Mouse (Mus musculus): Measurements from ENCODE around the gene Hspb1.

The Hspb1 gene

GRCm38 (mm10) chr5:135869661-135870423 is 17.9 kb upstream of the Hspb1 start:
- Histone ChIP-seq H3K36me3 (ENCODE audit: control insufficient read depth, insufficient read depth, low read length, poor library complexity, severe bottlenecking) (no peaks in the 10 kb centered on the region), H3K27me3 (ENCODE audit: control insufficient read depth, insufficient read depth, low read length, poor library complexity, severe bottlenecking) (0 out of 2 replicates have a peak, but pooled peaks cover 2% of the 10 kb centered on the region)
- no peak for DNase-seq (ENCODE audit: low read depth, low spot score)

DNA sequence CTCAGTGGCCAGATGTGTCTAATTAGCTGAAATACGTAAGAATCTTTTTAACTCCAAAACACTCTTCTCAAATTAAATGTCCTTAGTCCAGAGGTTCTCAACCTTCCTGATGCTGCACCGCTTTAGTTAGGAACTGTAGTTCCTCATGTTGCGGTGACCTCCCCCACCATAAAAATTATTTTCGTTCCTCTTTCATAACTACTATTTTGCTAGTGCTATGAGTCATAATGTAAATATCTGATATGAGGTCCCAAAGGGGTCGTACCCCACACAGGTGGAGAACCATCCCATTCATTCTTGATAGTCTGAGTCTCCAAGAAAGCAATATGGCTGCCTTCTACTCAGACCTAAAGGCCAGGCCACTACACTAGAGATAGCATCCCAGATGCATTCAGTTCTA is 17.2 kb upstream of the Hspb1 start:
- Histone ChIP-seq H3K27me3 (ENCODE audit: control insufficient read depth, insufficient read depth, low read length, poor library complexity, severe bottlenecking) (0 out of 2 replicates have a peak, but pooled peaks cover 2% of the 10 kb centered on the region), H3K36me3 (ENCODE audit: control insufficient read depth, insufficient read depth, low read length, poor library complexity, severe bottlenecking) (no peaks in the 10 kb centered on the region)
- no peak for DNase-seq (ENCODE audit: low read depth, low spot score)

- 0 out of 2 replicates have a peak, but pooled peaks cover 2% of the 10 kb centered on the region for H3K27me3 ChIP-seq (ENCODE audit: control insufficient read depth, insufficient read depth, low read length, poor library complexity, severe bottlenecking)
- no peak for DNase-seq (ENCODE audit: low read depth, low spot score)
Observed at GRCm38 (mm10) chr5:135872996-135873395, 14.7 kb upstream of the Hspb1 start.

DNA sequence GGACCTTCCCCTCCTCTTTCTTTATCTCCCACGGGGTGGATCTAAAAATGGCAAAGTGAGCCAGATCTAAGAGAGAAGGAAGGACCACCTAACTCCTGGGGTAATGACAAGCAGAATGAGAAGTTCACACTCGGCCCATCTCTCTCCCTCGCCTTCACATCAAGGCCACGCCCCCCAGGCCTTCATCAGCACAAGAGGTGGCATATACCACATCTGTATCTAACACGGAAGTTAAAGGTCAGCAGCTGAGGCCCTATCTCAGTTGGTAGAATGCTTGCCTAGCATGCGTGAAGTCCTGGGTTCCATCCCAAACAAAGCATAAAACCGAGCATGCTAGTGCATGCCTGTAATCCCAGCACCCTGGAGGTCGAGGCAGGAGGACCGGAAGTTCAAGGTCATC is 14.0 kb upstream of the Hspb1 start:
- 0 out of 2 replicates have a peak, but pooled peaks cover 2% of the 10 kb centered on the region for H3K27me3 ChIP-seq (ENCODE audit: control insufficient read depth, insufficient read depth, low read length, poor library complexity, severe bottlenecking)
- DNase-seq (ENCODE audit: low read depth, low spot score) = no peak
- no peaks in the 10 kb centered on the region for H3K36me3 ChIP-seq (ENCODE audit: control insufficient read depth, insufficient read depth, low read length, poor library complexity, severe bottlenecking)

More at GRCm38 (mm10) chr5:135872996-135873395, 14.7 kb upstream of the Hspb1 start:
- no peaks in the 10 kb centered on the region for H3K36me3 ChIP-seq (ENCODE audit: control insufficient read depth, insufficient read depth, low read length, poor library complexity, severe bottlenecking)

GRCm38 (mm10) chr5:135877180-135877579 is 10.5 kb upstream of the Hspb1 start:
- peak; percentile 70 for DNase-seq (ENCODE audit: low read depth, low spot score)
- 0 out of 2 replicates have a peak, but pooled peaks cover 2% of the 10 kb centered on the region for H3K27me3 ChIP-seq (ENCODE audit: control insufficient read depth, insufficient read depth, low read length, poor library complexity, severe bottlenecking)

DNA sequence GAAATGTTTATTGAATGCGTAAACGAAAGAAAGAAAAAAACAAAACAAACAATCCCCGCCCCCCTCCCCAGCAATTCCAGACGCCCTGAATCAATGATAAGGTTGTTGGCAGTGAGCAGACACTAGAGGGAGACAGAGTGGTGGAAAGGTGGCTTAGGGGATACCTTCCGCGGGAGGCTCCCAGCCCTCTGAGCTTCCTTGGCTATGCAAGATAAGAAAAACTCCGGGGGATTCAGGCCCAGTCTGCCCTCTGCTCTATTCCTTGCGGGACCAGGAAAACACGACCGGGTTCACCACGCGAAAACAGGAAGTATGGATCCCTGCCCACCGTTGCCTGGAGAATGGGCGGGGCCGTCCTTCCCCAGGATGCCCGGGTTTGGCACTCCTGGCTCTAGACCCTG is 9.9 kb upstream of the Hspb1 start:
- Histone ChIP-seq H3K27me3 (ENCODE audit: control insufficient read depth, insufficient read depth, low read length, poor library complexity, severe bottlenecking) (no peaks in the 10 kb centered on the region), H3K36me3 (ENCODE audit: control insufficient read depth, insufficient read depth, low read length, poor library complexity, severe bottlenecking) (no peaks in the 10 kb centered on the region)
- DNase-seq (ENCODE audit: low read depth, low spot score) = peak; percentile 48

More at GRCm38 (mm10) chr5:135877180-135877579, 10.5 kb upstream of the Hspb1 start:
- H3K36me3 ChIP-seq (ENCODE audit: control insufficient read depth, insufficient read depth, low read length, poor library complexity, severe bottlenecking) = no peaks in the 10 kb centered on the region

GRCm38 (mm10) chr5:135879449-135880158 is 8.1 kb upstream of the Hspb1 start:
- DNase-seq (ENCODE audit: low read depth, low spot score) = no peak
- Histone ChIP-seq H3K27me3 (ENCODE audit: control insufficient read depth, insufficient read depth, low read length, poor library complexity, severe bottlenecking) (no peaks in the 10 kb centered on the region), H3K36me3 (ENCODE audit: control insufficient read depth, insufficient read depth, low read length, poor library complexity, severe bottlenecking) (no peaks in the 10 kb centered on the region)

GRCm38 (mm10) chr5:135884641-135885040 is 3.1 kb upstream of the Hspb1 start:
- DNase-seq (ENCODE audit: low read depth, low spot score) = no peak
- Histone ChIP-seq H3K27me3 (ENCODE audit: control insufficient read depth, insufficient read depth, low read length, poor library complexity, severe bottlenecking) (no peaks in the 10 kb centered on the region; the same call in 1 of the 2 replicates), H3K36me3 (ENCODE audit: control insufficient read depth, insufficient read depth, low read length, poor library complexity, severe bottlenecking) (no peaks in the 10 kb centered on the region)

DNA sequence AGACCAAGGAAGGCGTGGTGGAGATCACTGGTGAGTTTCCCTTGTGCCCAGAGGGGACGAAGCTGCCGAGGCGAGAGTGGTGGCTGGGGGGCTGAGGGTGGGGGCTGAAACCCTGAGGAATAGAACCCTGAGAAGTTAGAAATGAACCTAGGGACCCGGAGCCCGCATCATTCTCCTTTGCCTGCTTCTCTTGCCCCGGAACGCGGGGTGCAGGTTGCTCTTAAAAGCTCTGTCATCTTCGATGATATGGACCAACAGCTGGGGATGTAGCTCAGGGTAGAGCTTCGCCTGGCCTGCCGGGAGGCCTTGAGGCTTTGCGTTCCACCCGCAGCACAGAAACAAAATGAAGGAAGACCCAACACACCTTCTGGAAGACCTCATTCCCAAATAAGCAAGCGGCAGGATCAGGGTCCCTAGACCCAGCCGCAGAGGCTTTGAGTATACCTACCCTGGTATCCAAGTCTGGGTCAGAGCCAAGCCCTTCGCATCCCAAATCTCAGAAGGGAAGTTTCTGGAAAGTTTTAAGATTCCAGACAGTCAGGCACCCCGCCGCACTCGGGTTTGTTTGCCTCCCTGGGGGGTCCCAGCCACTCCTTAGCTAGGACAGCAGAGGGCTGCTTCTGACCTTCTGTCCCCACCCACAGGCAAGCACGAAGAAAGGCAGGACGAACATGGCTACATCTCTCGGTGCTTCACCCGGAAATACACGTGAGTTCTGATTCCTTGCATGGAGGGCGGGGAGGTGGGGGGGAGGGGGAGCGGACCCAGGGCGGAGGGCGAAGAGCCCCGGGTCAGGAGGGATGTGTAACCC is 891 bp downstream of the Hspb1 start:
- no peaks in the 10 kb centered on the region for H3K36me3 ChIP-seq (ENCODE audit: control insufficient read depth, insufficient read depth, low read length, poor library complexity, severe bottlenecking)
- no peak for DNase-seq (ENCODE audit: low read depth, low spot score)

GRCm38 (mm10) chr5:135890323-135890722 is 2.6 kb downstream of the Hspb1 start:
- H3K27me3 ChIP-seq (ENCODE audit: control insufficient read depth, insufficient read depth, low read length, poor library complexity, severe bottlenecking) = no peaks in the 10 kb centered on the region; the same call in 1 of the 2 replicates
- no peaks in the 10 kb centered on the region for H3K36me3 ChIP-seq (ENCODE audit: control insufficient read depth, insufficient read depth, low read length, poor library complexity, severe bottlenecking)
- no peak for DNase-seq (ENCODE audit: low read depth, low spot score)

More for the DNA sequence above, 891 bp downstream of the Hspb1 start:
- H3K27me3 ChIP-seq (ENCODE audit: control insufficient read depth, insufficient read depth, low read length, poor library complexity, severe bottlenecking) = no peaks in the 10 kb centered on the region; the same call in 1 of the 2 replicates

GRCm38 (mm10) chr5:135890920-135891319 is 3.2 kb downstream of the Hspb1 start:
- Histone ChIP-seq H3K27me3 (ENCODE audit: control insufficient read depth, insufficient read depth, low read length, poor library complexity, severe bottlenecking) (no peaks in the 10 kb centered on the region; the same call in 1 of the 2 replicates), H3K36me3 (ENCODE audit: control insufficient read depth, insufficient read depth, low read length, poor library complexity, severe bottlenecking) (no peaks in the 10 kb centered on the region)
- no peak for DNase-seq (ENCODE audit: low read depth, low spot score)

DNA sequence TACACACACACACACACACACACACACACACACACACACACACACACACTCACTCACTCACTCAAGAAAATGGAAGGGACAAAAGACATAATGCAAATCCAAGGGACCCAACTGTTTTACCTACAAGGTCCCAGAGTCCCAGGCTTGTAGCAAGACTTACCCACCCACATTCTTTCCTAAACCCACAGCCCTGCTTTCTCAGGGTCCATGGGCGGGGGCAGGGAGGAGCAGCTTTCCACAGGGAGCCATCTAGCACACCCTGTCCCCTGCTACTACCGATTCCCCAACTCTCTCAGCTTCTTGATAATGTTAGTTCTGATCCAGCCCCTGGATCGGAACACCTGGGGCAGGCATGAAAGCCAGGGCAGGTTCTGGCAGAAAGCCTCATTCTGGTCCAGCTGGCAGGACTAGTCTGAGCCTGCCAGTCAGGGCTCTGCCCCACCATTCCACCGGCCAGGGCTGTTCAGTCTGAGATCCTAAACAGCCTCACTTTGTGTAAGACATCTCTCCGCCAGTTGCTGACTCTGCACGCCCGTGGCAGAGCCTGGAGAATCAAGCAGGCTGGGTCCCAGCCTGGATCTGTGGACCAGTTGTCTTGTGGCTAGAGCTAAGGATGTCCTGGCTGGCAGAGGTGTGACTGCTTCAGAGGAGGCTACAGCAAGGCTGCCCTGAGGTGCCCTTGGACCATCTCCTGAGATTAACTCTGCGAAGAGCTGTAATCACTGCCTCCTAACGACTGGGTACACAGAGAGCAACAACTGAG is 5.1 kb downstream of the Hspb1 start:
- Histone ChIP-seq H3K27me3 (ENCODE audit: control insufficient read depth, insufficient read depth, low read length, poor library complexity, severe bottlenecking) (no peaks in the 10 kb centered on the region; the same call in 1 of the 2 replicates), H3K36me3 (ENCODE audit: control insufficient read depth, insufficient read depth, low read length, poor library complexity, severe bottlenecking) (no peaks in the 10 kb centered on the region)
- no peak for DNase-seq (ENCODE audit: low read depth, low spot score)

- H3K36me3 ChIP-seq (ENCODE audit: control insufficient read depth, insufficient read depth, low read length, poor library complexity, severe bottlenecking) = no peaks in the 10 kb centered on the region
- no peak for DNase-seq (ENCODE audit: low read depth, low spot score)
- H3K27me3 ChIP-seq (ENCODE audit: control insufficient read depth, insufficient read depth, low read length, poor library complexity, severe bottlenecking) = no peaks in the 10 kb centered on the region
Observed at GRCm38 (mm10) chr5:135894958-135895357, 7.2 kb downstream of the Hspb1 start.

DNA sequence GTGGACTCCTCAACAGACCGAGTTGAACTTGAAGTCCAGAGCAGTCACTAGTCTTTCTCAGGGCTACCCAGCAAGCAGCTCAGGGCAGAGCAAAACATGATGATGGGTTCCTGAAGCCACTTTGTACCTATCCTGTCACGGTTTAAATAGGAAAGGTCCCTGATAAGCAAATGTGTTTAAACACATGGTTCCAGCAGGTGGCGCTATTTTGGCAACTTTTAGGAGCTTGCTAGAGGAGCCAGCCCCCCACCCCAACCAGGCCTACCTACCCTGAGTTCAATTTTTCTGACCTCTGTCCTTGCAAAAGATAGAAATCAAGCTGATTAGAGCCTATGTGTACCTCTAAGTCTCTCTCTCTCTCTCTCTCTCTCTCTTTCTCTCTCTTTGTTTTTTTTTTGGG is 10.3 kb downstream of the Hspb1 start:
- H3K36me3 ChIP-seq (ENCODE audit: control insufficient read depth, insufficient read depth, low read length, poor library complexity, severe bottlenecking) = no peaks in the 10 kb centered on the region
- peak; percentile 78 for DNase-seq (ENCODE audit: low read depth, low spot score)
- H3K27me3 ChIP-seq (ENCODE audit: control insufficient read depth, insufficient read depth, low read length, poor library complexity, severe bottlenecking) = no peaks in the 10 kb centered on the region
